ENCODE assay signal across 25 mouse cellular contexts in genomic region chr3:138651361-138652205, GRCm38 (mm10).
DNase-seq lines count a peak whose midpoint lies in the region; ATAC-seq and TF ChIP-seq lines count a peak whose summit lies in the region.
"Had no signal": no experiment of that assay in that cellular context is flagged by ENCODE, and none has a peak within 500 bp of the region (broad histone marks: within the 10 kb centered on the region; RNA-seq: fewer than 3 reads in every experiment).

No protein-coding gene starts in this region.

- intact Hi-C loops in gastrocnemius, adult 2 months (cut with DNase I): no loop called here

- H3K4me1 ChIP-seq in liver, embryonic 13.5 days (replicated peaks): peaks cover 13% of the 10 kb centered on the region
- H3K4me1 ChIP-seq: hindbrain, embryonic 12.5 days; midbrain, embryonic 15.5 days; neural tube, embryonic 13.5 days had no signal

- H3K9me3 ChIP-seq in liver, embryonic 13.5 days (replicated peaks): 0 out of 2 replicates have a peak, but pooled peaks cover 5% of the 10 kb centered on the region
- H3K9me3 ChIP-seq: kidney, embryonic 15.5 days; midbrain, embryonic 15.5 days; neural tube, embryonic 13.5 days had no signal

- H3K27ac ChIP-seq in liver, embryonic 13.5 days: peak overlapping the region; percentile 43; the same call in 1 of the 2 replicates
- no peak overlapping the region for H3K27ac ChIP-seq in gastrocnemius, adult 2 months
- H3K27ac ChIP-seq: hindbrain, embryonic 12.5 days; kidney, embryonic 15.5 days; left cerebral cortex, adult 2 months; midbrain, embryonic 15.5 days; neural tube, embryonic 13.5 days had no signal

- TF ChIP-seq POLR2A in myocyte (IDR thresholded peaks at IDR 0.05; ENCODE audit: insufficient read length, low read depth): no peak

- ATAC-seq in liver, embryonic 13.5 days (ENCODE audit: low read depth): peak; percentile 85
- ATAC-seq: forebrain, embryonic 16.5 days; intestine, postnatal 0 days; midbrain, embryonic 15.5 days; Patski had no signal

- H3K4me3 ChIP-seq in liver, embryonic 13.5 days (replicated peaks): no peak overlapping the region
- no peak overlapping the region for H3K4me3 ChIP-seq in myocyte
- H3K4me3 ChIP-seq in gastrocnemius, adult 2 months: no peak overlapping the region
- H3K4me3 ChIP-seq: hindbrain, embryonic 12.5 days; kidney, embryonic 15.5 days; left cerebral cortex, adult 2 months; midbrain, embryonic 15.5 days; neural tube, embryonic 13.5 days had no signal

- H3K4me2 ChIP-seq in liver, embryonic 13.5 days: 0 out of 2 replicates have a peak overlapping the region, but pooled peaks have one; percentile 2
- H3K4me2 ChIP-seq in myocyte (ENCODE audit: low read depth): peak overlapping the region; percentile 31
- H3K4me2 ChIP-seq: hindbrain, embryonic 12.5 days; kidney, embryonic 15.5 days; midbrain, embryonic 15.5 days; neural tube, embryonic 13.5 days had no signal

- H3K9ac ChIP-seq in liver, embryonic 13.5 days: no peak overlapping the region
- H3K9ac ChIP-seq: hindbrain, embryonic 12.5 days; kidney, embryonic 15.5 days; midbrain, embryonic 15.5 days; neural tube, embryonic 13.5 days had no signal

- TF ChIP-seq CTCF in gastrocnemius, adult 2 months (IDR thresholded peaks at IDR 0.05): no peak

- no peaks in the 10 kb centered on the region for H3K79me2 ChIP-seq in myocyte (ENCODE audit: control insufficient read depth, insufficient read depth)

- 50% methylated on average over 12 of the region's 12 CpGs for WGBS in liver, embryonic 13.5 days (ENCODE audit: insufficient replicate concordance)

- no peaks in the 10 kb centered on the region for H3K27me3 ChIP-seq in liver, embryonic 13.5 days
- H3K27me3 ChIP-seq in myocyte (ENCODE audit: control insufficient read depth, insufficient read depth, insufficient read length): no peaks in the 10 kb centered on the region
- H3K27me3 ChIP-seq: hindbrain, embryonic 12.5 days; kidney, embryonic 15.5 days; midbrain, embryonic 15.5 days; neural tube, embryonic 13.5 days; Patski had no signal

- no peaks in the 10 kb centered on the region for H3K36me3 ChIP-seq in liver, embryonic 13.5 days
- no peaks in the 10 kb centered on the region for H3K36me3 ChIP-seq in myocyte (ENCODE audit: control insufficient read depth, insufficient read depth)
- H3K36me3 ChIP-seq: hindbrain, embryonic 12.5 days; kidney, embryonic 15.5 days; midbrain, embryonic 15.5 days; neural tube, embryonic 13.5 days had no signal

- peak; percentile 4 for DNase-seq in heart, adult 11 months
- no peak for DNase-seq in heart, adult 9 months (ENCODE audit: low spot score in 2 of 2)
- peak; percentile 30 for DNase-seq in ZHBTc4 (ENCODE audit: low read depth, low spot score)
- DNase-seq in liver, embryonic 13.5 days: peak; percentile 1
- no peak for DNase-seq in c-Kit-positive CD71-positive TER-119-positive erythroid progenitor cells, embryonic 14.5 days (ENCODE audit: low spot score)
- DNase-seq in gastrocnemius, adult 2 months: no peak
- DNase-seq: adrenal gland, adult 2 months; cerebellum, adult 18-20 months; cerebellum, postnatal 25 days; gastrocnemius, postnatal 14 days; heart, adult 18-20 months; lung, adult 18-20 months; retina, postnatal 1 day; right cerebral cortex, postnatal 25 days; thymus, adult 18-20 months; thymus, postnatal 36 days had no signal

- H3ac ChIP-seq in myocyte (ENCODE audit: control insufficient read depth, insufficient read length): no peak overlapping the region

TF ChIP-seq in myocyte, 11 proteins besides CTCF, POLR2A, EP300 and RAD21:
- TF ChIP-seq REST (IDR thresholded peaks at IDR 0.05; ENCODE audit: insufficient read depth, insufficient read length) (no peak), TCF12 (IDR thresholded peaks at IDR 0.05; ENCODE audit: insufficient read depth, poor library complexity, severe bottlenecking) (no peak), E2F4 (IDR thresholded peaks at IDR 0.05; ENCODE audit: insufficient read depth) (no peak)

Comparison
In these comparisons a context has a peak if more than half of its experiments do, and no peak if none do; other contexts are left out.
1. DNase-seq: peak in heart, adult 11 months (single experiment), ZHBTc4 (single experiment) and liver, embryonic 13.5 days (single experiment); none in heart, adult 9 months (0 of 2), c-Kit-positive CD71-positive TER-119-positive erythroid progenitor cells, embryonic 14.5 days (single experiment) and gastrocnemius, adult 2 months (single experiment).